Mouse (Mus musculus) telencephalon, adult 2 months (tissue): Measurements from ENCODE around the gene Rims4.

ENCODE experiments used
- DNase-seq: peaks from one replicate; pipeline ENCODE4 v3.0.0-alpha.2; 2011; ENCODE audit warnings: low read depth, low spot score

The Rims4 gene

GRCm38 (mm10) chr2:163918317-163919258, at the start of gene Rims4:
Gene Rims4 (minus strand): TSS chr2:163918683.
- DNase-seq: no peak

DNA sequence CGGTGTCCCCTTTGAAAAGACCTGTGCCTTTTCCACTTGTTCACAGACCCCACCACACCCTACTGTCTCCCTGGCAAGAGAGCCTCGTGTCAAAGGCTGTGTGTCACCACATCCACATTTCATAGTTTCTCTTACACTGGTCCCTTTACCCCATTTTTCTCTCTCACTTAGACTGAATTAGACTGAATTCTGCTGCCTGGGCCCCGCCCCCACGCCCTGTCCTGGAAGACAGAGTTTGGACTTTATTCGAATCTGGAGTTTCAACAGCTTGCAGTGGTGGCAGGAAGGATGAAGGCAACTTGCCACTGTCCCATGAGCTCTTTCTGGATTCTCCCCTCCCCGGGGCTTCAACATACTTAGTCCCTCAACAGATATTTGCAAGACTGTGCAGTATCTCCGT, 47.2 kb upstream of the Rims4 start:
- DNase-seq: no peak

GRCm38 (mm10) chr2:163964606-163965560, 46.4 kb upstream of the Rims4 start:
- DNase-seq: no peak

- DNase-seq: no peak
Measured at GRCm38 (mm10) chr2:163953622-163954310, 35.3 kb upstream of the Rims4 start.

GRCm38 (mm10) chr2:163951770-163952169, 33.3 kb upstream of the Rims4 start:
- peak; percentile 44 for DNase-seq

GRCm38 (mm10) chr2:163947976-163948375, 29.5 kb upstream of the Rims4 start:
- DNase-seq: no peak

DNA sequence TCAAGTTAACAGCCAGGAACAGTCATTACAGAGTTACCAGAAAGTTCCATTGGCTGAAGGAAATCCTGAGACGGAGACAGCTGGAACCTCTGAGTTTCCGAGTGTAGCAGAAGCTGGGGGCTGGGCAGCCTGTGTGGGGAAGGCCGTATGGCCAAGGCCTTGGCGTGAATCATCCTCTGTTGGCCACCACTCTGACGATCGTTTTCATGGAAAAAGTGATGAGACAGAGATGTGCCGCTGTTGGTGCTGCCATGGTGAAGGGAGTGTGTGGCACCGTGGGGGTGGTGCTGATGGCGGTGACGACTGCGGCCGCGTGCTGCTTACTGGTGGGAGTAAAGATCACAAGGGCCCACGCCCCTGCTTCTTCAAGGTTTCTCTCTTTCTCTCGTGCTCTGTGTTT, 27.7 kb upstream of the Rims4 start:
- no peak for DNase-seq

DNA sequence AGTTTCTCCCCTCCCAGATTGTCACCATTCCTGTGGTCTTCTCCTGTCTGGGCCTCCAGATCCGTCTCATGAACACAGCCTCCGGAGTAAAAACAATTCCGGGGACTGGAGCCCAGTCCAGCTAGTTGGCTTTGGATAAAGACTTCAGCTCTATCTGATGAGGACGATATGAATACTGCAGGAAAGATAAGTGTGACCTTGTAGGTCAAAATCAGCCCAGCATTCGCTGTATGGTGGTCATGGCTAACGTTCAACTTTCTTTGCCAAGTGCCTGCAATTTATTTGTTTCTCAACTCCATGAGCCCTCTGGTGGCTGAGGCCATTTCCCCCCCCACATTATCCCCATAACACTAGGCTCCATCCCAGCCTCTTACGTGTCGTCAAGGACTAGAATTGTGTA, 26.0 kb upstream of the Rims4 start:
- no peak for DNase-seq

- no peak for DNase-seq
Measured at GRCm38 (mm10) chr2:163943056-163943455, 24.6 kb upstream of the Rims4 start.

GRCm38 (mm10) chr2:163939522-163939921, 21.0 kb upstream of the Rims4 start:
- DNase-seq: peak; percentile 62

DNA sequence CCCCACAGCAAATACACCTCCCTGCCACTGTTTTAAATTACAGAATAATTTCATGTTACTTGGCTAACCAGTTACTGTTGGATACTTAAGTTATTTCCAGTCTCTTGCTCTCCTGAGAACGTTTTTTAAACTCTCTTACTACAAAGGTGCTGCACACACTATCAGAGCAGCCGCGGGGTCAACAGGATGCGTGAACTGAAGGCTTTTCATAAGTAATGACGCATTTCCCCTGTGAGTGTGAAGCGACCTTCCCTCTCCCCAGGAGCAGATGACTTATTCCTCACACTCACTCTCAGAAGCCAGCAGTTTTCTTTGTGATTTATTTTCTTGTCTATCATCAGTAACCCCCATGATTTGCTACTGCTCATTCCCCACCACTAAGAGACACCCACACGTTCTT, 13.7 kb upstream of the Rims4 start:
- no peak for DNase-seq

DNA sequence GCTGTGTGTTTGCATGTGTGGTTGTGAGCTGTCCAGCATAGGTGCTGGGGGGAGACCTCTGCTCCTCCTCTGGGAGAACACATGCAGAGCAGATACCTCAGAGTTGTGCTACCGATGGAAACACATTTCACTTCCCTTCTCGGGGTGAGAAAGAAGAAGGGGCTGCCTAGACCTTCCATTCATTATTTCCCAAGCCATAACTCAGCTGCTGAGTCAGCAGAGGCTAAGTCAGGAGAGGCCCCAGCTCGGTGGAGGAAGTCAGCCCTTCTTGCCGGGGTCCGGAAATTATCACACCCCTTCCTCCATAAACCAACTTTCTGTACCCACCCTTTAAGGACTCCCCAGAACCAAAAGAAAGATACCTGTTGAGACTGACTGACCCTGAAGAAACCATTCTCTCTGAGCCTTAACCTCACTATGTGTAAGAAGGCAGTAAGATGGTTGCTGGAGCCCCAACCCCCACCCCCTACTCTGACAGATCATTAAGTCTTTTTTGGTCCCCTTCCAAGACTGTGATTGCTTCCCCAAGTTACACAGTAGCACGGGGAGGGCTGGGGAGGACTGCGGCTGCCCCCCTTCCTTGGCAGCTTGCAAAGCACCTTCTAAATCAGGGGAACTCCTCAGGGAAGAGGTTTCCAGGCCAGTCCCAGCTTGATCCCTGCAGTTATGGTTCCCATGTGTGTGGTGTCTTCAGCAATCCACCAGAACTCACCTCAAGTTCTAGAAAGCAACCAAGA, 10.1 kb upstream of the Rims4 start:
- no peak for DNase-seq

- DNase-seq: no peak
Measured at GRCm38 (mm10) chr2:163925044-163925443, 6.6 kb upstream of the Rims4 start.

DNA sequence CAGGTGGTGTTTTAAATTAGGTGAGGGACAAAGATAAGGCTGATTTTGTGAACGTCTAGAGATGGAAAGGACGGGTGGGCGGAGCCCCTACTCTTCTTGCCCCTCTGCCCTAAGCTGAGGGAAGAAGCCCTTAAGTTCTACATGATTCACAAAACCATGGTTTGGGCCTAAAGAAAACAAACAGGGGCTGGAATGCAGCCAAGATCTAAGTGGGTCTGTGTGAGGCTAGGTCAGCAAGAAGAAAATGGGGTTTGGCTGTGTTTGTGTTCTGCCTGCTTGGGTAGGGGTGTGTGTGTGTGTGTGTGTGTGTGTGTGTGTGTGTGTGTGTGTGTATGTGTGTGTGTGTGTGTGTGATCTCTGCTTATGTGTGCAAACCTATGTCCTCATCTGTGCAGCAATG, 6.0 kb upstream of the Rims4 start:
- no peak for DNase-seq

DNA sequence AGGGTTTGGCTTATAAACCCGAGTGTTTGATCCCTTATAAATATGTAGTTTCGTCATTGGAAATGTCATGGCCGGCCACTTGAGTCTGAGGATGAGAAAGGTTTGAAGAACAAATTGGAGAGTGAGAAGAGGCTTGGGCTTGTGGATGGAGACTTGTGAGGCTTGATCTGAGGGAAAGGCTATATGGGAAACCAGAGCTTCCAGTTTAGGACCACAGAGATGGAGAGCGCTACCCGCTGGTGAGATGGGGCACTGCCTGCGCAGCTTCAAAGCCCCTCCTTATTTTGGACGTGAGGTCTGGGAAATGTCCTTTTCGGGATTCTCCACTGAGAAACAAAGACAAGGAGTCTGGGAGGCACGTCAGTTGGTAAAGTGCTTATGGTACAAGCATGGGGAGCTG, 4.6 kb upstream of the Rims4 start:
- DNase-seq: no peak

DNA sequence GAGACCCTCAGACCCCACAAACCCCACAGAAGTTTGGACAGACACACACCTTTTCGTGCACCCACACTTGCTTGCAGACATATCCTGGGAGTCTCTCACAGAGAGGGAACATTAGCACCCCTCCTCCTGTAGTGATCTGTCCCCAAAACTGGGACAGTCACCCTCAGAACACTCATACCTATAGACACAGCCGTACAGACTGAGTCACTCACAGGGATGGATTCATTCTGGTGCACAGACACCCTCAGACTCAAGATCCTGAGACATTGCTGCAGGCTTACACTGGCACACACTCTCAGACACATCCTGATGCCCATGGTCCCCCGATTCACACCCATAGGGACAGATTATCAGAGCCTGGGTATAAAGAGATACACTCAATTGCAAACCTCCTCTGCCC, 1.1 kb upstream of the Rims4 start:
- no peak for DNase-seq

GRCm38 (mm10) chr2:163916703-163917102, 1.8 kb downstream of the Rims4 start:
- no peak for DNase-seq

DNA sequence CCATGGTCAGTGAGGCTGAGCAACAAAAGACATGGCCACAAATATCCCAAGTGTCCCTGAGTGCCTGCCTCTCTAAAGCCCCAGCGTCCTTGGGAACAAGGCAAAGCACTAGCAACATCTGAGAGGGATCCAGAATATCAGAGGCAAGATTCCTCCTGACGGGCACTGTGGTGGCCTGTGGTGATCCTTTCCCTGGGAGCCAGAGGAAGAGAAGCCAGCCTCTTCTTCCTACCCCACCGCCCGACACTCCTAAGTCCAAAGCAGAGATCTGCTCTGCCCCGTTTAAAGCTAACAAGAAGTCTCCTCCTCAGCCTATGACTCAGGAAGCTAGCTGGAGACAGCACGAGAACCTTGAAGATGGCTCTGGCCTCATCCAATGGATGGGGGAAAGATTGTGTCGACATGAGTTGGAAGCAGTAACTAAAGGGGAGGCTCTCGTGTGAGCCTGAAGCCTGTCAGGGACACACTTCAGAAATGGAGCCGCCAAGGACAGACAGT, 3.1 kb downstream of the Rims4 start:
- no peak for DNase-seq

DNA sequence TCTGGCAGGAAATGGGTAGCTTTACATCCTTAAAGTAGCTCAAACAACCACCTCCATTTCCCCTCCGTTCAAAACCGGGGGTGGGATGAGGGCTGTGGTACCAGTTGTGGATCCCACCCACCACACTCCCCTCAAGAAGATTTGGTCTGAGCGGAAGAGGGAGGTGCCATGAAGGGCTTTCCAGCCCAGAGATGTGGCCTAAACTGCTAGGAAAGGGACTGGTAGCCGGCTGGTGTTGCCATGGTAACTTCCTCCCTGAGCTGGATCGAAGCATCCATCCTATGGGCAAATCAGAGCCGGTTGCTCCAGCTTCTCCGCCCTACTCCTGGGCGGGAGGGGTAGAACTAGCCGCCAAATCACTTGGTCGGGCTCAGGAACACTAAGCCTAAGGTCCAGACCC, 4.4 kb downstream of the Rims4 start:
- peak; percentile 93 for DNase-seq

- no peak for DNase-seq
Measured at GRCm38 (mm10) chr2:163913704-163914103, 4.8 kb downstream of the Rims4 start.
